Mouse (Mus musculus) ES-Bruce4 (cell line): ENCODE data around the gene Myo1d. TPM values are rescaled to one million over a fixed set of nuclear protein-coding genes. Genes with fewer than 3 reads are reported as not detected.

Source experiments
- H3K27ac ChIP-seq: 2 replicates; pipeline ENCODE4 v1.5.1; 2012; ENCODE audit warnings: low read length, inconsistent platforms; ENCODE audit not compliant: insufficient read depth
- H3K27me3 ChIP-seq: 2 replicates; pipeline ENCODE4 v1.6.1; 2012; ENCODE audit warnings: mild to moderate bottlenecking, low read length, inconsistent platforms; ENCODE audit not compliant: control insufficient read depth, poor library complexity, insufficient read depth, severe bottlenecking
- H3K36me3 ChIP-seq: 2 replicates; pipeline ENCODE4 v1.6.1; 2012; ENCODE audit warnings: inconsistent platforms, mild to moderate bottlenecking, low read length, moderate library complexity; ENCODE audit not compliant: control insufficient read depth, poor library complexity, insufficient read depth, severe bottlenecking
- H3K4me1 ChIP-seq: one replicate; pipeline ENCODE4 v1.8.1; 2011; ENCODE audit warnings: low read length; ENCODE audit not compliant: control insufficient read depth, insufficient read depth
- H3K4me3 ChIP-seq: 2 replicates; pipeline ENCODE4 v1.5.1; 2011; ENCODE audit warnings: low read depth, mild to moderate bottlenecking, low read length
- H3K9ac ChIP-seq: 2 replicates; pipeline ENCODE4 v1.6.1; 2012; ENCODE audit warnings: low read depth, mild to moderate bottlenecking, inconsistent platforms; ENCODE audit not compliant: poor library complexity, severe bottlenecking
- H3K9me3 ChIP-seq: replicated peaks from 2 replicates; pipeline ENCODE4 v1.6.1; 2012; ENCODE audit warnings: mild to moderate bottlenecking, low read length, inconsistent platforms; ENCODE audit not compliant: control insufficient read depth, poor library complexity, insufficient read depth, severe bottlenecking
- CTCF ChIP-seq: IDR thresholded peaks from one replicate; pipeline ENCODE4 v1.8.1; 2011; ENCODE audit warnings: low read depth, low read length
- EP300 ChIP-seq: IDR thresholded peaks from 2 replicates; pipeline ENCODE4 v1.6.1; 2011; ENCODE audit warnings: low read depth, low read length; ENCODE audit not compliant: insufficient read depth
- POLR2A ChIP-seq: IDR thresholded peaks from one replicate; pipeline ENCODE4 v1.8.1; 2011; ENCODE audit warnings: low read length; ENCODE audit not compliant: insufficient read depth
- polyA plus RNA-seq: library from polyadenylated mRNA; stranded (reverse); fragments of >200 nt; gene quantifications from 2 replicates; pipeline ENCODE4 v1.2.4, GENCODE M21; 2011; ENCODE audit warnings: low read depth; ENCODE audit not compliant: missing spikeins, insufficient read depth, insufficient read length

Gene Myo1d
- polyA plus RNA-seq, 1 experiment = 6.6 TPM

DNA sequence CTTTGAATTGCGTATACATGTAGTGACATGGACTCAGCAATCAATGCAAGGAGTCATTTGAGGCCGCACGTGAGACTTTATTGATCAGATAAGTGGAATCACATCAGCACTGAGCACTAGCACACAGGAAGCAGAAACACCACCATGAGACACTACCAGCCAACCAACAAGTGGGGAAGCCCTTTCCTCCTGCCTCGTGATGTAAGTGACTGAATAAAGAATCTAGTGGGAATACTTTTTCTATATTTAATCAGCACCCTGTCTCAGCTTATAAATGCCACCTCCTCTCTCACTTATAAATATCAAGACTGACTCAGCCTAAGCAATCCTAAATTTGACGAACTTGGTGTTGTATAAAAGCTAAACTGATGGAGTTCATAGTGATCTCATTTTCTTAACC lies 134.7 kb downstream of the Myo1d start:
- TF ChIP-seq EP300 = no peak
- TF ChIP-seq CTCF = no peak
- TF ChIP-seq POLR2A = no peak
- no peak overlapping the region for H3K9ac ChIP-seq
- H3K4me3 ChIP-seq = no peak overlapping the region
- H3K4me1 ChIP-seq = no peaks in the 10 kb centered on the region
- H3K36me3 ChIP-seq = no peaks in the 10 kb centered on the region
- no peaks in the 10 kb centered on the region for H3K9me3 ChIP-seq
- no peak overlapping the region for H3K27ac ChIP-seq
- no peaks in the 10 kb centered on the region for H3K27me3 ChIP-seq

DNA sequence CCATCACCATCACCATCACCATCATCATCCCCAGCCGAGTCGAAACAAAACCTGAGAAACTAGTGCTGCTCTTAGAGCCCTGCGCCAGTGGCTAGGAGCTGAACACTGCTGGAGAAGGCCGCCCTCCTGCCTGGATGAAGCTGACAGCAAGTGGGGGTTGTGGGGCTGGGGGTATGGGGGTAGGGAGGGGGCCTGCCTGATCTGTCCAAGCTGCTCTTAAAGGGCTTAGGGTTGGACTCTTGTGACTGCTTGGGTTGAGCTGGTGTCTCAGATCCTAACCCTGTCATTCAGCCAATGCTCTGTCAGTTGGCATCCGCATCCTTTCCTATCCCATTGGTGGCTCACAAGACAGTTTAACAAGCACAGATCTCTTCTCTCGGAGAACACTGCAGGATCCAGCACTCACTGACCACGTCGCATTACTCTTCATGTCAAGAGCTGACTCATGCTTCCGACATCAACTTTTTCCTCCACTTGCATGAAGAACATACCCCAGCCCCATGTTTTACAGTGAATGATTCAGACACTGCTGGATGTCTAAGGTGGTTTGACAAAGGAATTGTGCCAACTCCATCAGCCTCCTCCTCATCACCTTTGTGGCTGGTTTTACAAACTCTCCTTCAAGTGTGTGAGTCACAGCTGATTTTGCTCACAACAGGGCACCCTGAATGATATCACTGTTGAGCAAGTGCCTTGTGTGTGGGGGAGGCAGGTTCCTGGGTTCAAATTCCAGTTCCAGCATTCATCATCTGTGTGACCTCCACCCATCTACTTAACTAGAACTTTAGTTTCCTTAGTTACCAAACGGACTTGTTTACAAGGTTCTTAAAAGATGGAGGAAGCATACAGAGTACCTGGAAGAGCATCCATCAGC lies 150.6 kb downstream of the Myo1d start:
- no peaks in the 10 kb centered on the region for H3K36me3 ChIP-seq
- no peaks in the 10 kb centered on the region for H3K27me3 ChIP-seq
- H3K4me3 ChIP-seq = no peak overlapping the region
- no peaks in the 10 kb centered on the region for H3K9me3 ChIP-seq
- TF ChIP-seq CTCF (no peak), EP300 (no peak), POLR2A (no peak)
- no peak overlapping the region for H3K27ac ChIP-seq
- no peaks in the 10 kb centered on the region for H3K4me1 ChIP-seq
- no peak overlapping the region for H3K9ac ChIP-seq

DNA sequence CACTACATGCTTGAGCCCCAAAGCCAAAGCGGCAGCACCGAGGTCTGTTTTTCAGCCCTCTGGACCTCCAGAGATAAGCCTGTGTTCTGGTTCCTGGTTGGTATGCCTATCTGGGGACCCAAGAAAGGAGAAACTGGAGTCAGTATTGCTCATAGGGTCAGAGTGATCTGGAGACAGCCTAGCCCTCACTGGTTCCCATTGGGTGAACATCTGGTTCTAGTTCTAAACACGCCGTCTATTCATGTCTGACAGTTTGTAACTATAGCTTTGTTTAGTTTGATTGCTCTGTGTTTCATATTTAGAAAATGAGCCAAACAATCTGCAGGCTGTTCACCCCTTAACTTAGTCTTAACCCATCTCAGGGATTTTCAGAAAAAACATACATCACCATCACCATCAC lies 151.2 kb downstream of the Myo1d start:
- Histone ChIP-seq H3K36me3 (no peaks in the 10 kb centered on the region), H3K4me3 (no peak overlapping the region), H3K27me3 (no peaks in the 10 kb centered on the region), H3K4me1 (no peaks in the 10 kb centered on the region), H3K27ac (no peak overlapping the region), H3K9me3 (no peaks in the 10 kb centered on the region), H3K9ac (no peak overlapping the region)
- no peak for TF ChIP-seq EP300
- TF ChIP-seq POLR2A = no peak
- no peak for TF ChIP-seq CTCF

DNA sequence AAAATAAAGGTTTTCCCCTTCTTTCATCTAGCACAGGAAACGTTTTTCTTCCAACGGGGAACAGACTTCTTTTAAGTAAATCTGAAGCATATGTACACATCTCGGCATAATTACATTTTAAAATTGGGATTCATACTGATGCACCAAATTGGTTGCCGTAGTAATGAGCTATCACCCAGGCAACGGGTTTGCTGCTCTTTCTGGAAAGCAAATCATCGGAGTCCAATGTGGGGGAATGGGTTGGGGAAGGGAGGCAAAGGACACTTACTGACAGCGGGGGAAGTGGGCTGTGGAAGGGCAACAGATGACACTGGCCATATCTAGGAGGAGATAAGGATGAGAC lies 156.8 kb downstream of the Myo1d start:
- Histone ChIP-seq H3K27me3 (no peaks in the 10 kb centered on the region), H3K4me1 (no peaks in the 10 kb centered on the region), H3K4me3 (no peak overlapping the region), H3K27ac (no peak overlapping the region), H3K36me3 (no peaks in the 10 kb centered on the region), H3K9me3 (no peaks in the 10 kb centered on the region), H3K9ac (no peak overlapping the region)
- no peak for TF ChIP-seq CTCF
- TF ChIP-seq EP300 = no peak
- no peak for TF ChIP-seq POLR2A

DNA sequence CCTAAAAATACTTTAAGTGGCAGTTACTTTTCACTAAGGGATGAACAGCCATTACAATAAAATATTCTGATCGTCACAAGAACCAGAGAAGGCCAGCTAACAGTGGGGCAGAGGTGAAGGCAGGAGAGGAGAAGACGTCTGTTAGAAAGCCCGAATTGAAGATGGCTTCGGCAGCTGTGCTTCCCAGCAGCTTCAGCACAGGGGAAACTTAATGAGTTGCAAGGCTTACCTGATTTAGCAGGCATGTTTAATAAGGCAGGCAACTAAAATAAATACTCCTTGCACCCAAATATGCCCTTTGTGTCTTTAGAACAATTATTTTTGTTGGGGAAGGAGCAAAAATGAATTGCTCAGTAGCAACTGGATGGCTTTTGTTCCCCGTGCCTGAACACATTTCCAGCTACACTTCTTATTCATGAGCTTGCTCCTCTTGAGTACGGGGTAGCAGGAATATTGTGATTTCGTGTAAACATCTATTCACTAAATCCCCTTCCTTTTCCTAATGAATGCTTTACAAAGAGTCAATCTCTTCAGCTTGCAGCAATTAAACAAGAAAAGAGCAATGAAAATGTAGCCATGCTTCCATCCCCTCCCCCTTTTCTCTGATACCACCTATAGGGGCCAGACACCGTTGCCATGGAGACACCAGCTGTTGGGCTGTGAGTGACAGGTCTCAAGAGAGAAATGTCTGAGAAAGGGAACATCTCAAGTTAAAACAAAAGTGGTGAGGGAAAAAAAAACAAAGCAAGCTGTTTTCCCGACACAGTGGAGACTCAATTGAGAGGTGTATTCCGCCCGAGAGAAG lies 157.4 kb downstream of the Myo1d start:
- H3K4me3 ChIP-seq = no peak overlapping the region
- no peaks in the 10 kb centered on the region for H3K36me3 ChIP-seq
- no peaks in the 10 kb centered on the region for H3K4me1 ChIP-seq
- no peak for TF ChIP-seq POLR2A
- no peak for TF ChIP-seq CTCF
- TF ChIP-seq EP300 = no peak
- H3K27ac ChIP-seq = no peak overlapping the region
- no peaks in the 10 kb centered on the region for H3K9me3 ChIP-seq
- H3K27me3 ChIP-seq = no peaks in the 10 kb centered on the region
- no peak overlapping the region for H3K9ac ChIP-seq
